Mouse (Mus musculus) olfactory bulb, adult 2 months (tissue): ENCODE data around the gene Fry.

ENCODE experiments used
- CTCF ChIP-seq: fragments of 200-500 bp; IDR thresholded peaks from 2 replicates; pipeline ENCODE4 v1.5.1; 2012; ENCODE audit warnings: low read depth, mild to moderate bottlenecking, low read length, moderate library complexity; ENCODE audit not compliant: insufficient read depth
- POLR2A ChIP-seq: fragments of 200-500 bp; IDR thresholded peaks from 2 replicates; pipeline ENCODE4 v1.6.1; 2012; ENCODE audit warnings: mild to moderate bottlenecking, low read depth, low read length, moderate library complexity; ENCODE audit not compliant: insufficient read depth

DNA sequence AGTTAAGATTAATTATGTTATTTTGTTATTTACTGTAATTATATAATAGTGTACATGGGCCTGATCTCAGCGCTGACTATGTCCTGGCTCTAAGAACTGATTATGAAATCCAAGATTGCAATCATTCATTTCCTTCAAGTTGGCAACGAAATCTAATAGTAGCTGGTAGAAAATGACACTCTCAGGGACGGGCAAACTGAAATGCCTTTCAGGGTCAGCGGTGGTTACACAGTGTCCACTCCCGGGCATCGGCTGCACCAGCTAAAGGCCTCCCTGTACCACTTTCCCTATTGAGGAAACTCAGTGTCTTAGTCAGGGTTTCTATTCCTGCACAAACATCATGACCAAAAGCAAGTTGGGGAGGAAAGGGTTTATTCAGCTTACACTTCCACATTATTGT, 243.8 kb downstream of the Fry start:
- no peak for TF ChIP-seq CTCF
- TF ChIP-seq POLR2A = no peak
